Mouse (Mus musculus) left cerebral cortex, postnatal 4 days (tissue): ENCODE measurements around the gene Kti12. TPM values are rescaled to one million over a fixed set of nuclear protein-coding genes. Genes with fewer than 3 reads are reported as not detected.

Source experiments
- DNase-seq: peaks from one replicate; pipeline ENCODE4 v3.0.0-alpha.2; 2022
- intact Hi-C: fragments of 180-260 bp; cut with DNase I; formaldehyde crosslinking; loops from one replicate; pipeline ENCODE4 v1.15.1; 2025
- total RNA-seq, 2 experiments: library from RNA; stranded (reverse); gene quantifications; 2 replicates each; pipeline ENCODE4 v1.2.3; 2021

Kti12 gene
- total RNA-seq, 2 experiments from 2014 or later = 17.4 to 19.2 TPM

- intact Hi-C loops = no loop called here
- no peak for DNase-seq
These were observed 19.2 kb downstream of the Kti12 start for GRCm38 (mm10) chr4:108866806-108867205.

- peak; percentile 83 for DNase-seq
- intact Hi-C loops = loop anchor here (2.0 to 10.0 kb wide), 3 partner anchors 107 to 285 kb away; no protein-coding TSS in a partner anchor
These were observed 22.3 kb downstream of the Kti12 start for GRCm38 (mm10) chr4:108869730-108870374.

GRCm38 (mm10) chr4:108873746-108874145 is 26.2 kb downstream of the Kti12 start:
- intact Hi-C loops = loop anchor here (10.0 kb wide), 2 partner anchors 161 to 281 kb away; no protein-coding TSS in a partner anchor

GRCm38 (mm10) chr4:108877901-108878300 is 30.3 kb downstream of the Kti12 start:
- intact Hi-C loops = loop anchor here (10.0 kb wide), 2 partner anchors 157 to 277 kb away; no protein-coding TSS in a partner anchor
- no peak for DNase-seq

More at GRCm38 (mm10) chr4:108873746-108874145, 26.2 kb downstream of the Kti12 start:
- no peak for DNase-seq

- peak; percentile 69 for DNase-seq
- intact Hi-C loops = loop anchor here (10.0 kb wide), 2 partner anchors 156 to 276 kb away; no protein-coding TSS in a partner anchor
These were observed 31.6 kb downstream of the Kti12 start, which contains the start of gene Rab3b for GRCm38 (mm10) chr4:108878963-108879822. Gene Rab3b, plus strand, starts transcription at chr4:108879063.

- intact Hi-C loops = no loop called here
- DNase-seq = peak; percentile 13
These were observed 36.2 kb downstream of the Kti12 start for GRCm38 (mm10) chr4:108883815-108884214.

GRCm38 (mm10) chr4:108887456-108887855 is 39.9 kb downstream of the Kti12 start:
- DNase-seq = no peak
- intact Hi-C loops = no loop called here

GRCm38 (mm10) chr4:108890876-108891275 is 43.3 kb downstream of the Kti12 start:
- intact Hi-C loops = no loop called here

More at GRCm38 (mm10) chr4:108890876-108891275, 43.3 kb downstream of the Kti12 start:
- peak; percentile 44 for DNase-seq

Other genes with a start within 250 kb of the Kti12 start
- gene Cc2d1b, start 227.8 kb upstream of the Kti12 start, total RNA-seq = 10 to 100 TPM; 36.1 to 43.0 TPM
- gene 3110021N24Rik, start 128.1 kb upstream of the Kti12 start, total RNA-seq = 1 to 10 TPM in 1 of 2 experiments, under 1 TPM in 1; 0.70 to 1.2 TPM
- gene Zfyve9, start 67.0 kb upstream of the Kti12 start, total RNA-seq = 10 to 100 TPM; 49.6 to 53.0 TPM
- gene Btf3l4, start 14.2 kb upstream of the Kti12 start, total RNA-seq = 100 to 1,000 TPM in 1 of 2 experiments, 10 to 100 TPM in 1; 99.8 to 114 TPM
- gene Txndc12, start 13.2 kb upstream of the Kti12 start, total RNA-seq = 10 to 100 TPM; 52.4 to 55.6 TPM
- not detected for gene A730015C16Rik, start 834 bp downstream of the Kti12 start, total RNA-seq
- gene Rab3b, start 31.3 kb downstream of the Kti12 start, total RNA-seq = 100 to 1,000 TPM; 133 to 134 TPM
- 100 to 1,000 TPM; 157 TPM for gene Nrd1, start 152.9 kb downstream of the Kti12 start, total RNA-seq